Mouse (Mus musculus) forebrain, embryonic 15.5 days (tissue): ENCODE data around the gene AC109138.7. TPM values are rescaled to one million over a fixed set of nuclear protein-coding genes. Genes with fewer than 3 reads are reported as not detected.

Experiments
- ATAC-seq: fragments of 200-750 bp; cut with Nextera tagmentation; replicated peaks from 2 replicates; pipeline ENCODE4 v1.8.0; 2017; ENCODE audit warnings: mild to moderate bottlenecking, moderate TSS enrichment, moderate library complexity
- H3K27ac ChIP-seq: fragments of 300-500 bp; sonication (generic); replicated peaks from 2 replicates; pipeline ENCODE4 v1.5.1; 2015; ENCODE audit warnings: mild to moderate bottlenecking, inconsistent platforms
- H3K27me3 ChIP-seq: fragments of 300-500 bp; sonication (generic); 2 replicates; pipeline ENCODE4 v1.6.1; 2015; ENCODE audit warnings: inconsistent platforms
- H3K36me3 ChIP-seq: fragments of 300-500 bp; sonication (generic); 2 replicates; pipeline ENCODE4 v1.6.1; 2015; ENCODE audit warnings: mild to moderate bottlenecking, inconsistent platforms
- H3K4me1 ChIP-seq: fragments of 300-500 bp; sonication (generic); 2 replicates; pipeline ENCODE4 v1.6.1; 2015; ENCODE audit warnings: inconsistent platforms
- H3K4me2 ChIP-seq: fragments of 300-500 bp; sonication (generic); replicated peaks from 2 replicates; pipeline ENCODE4 v1.6.1; 2015; ENCODE audit warnings: mild to moderate bottlenecking, inconsistent platforms
- H3K4me3 ChIP-seq: fragments of 300-500 bp; sonication (generic); 2 replicates; pipeline ENCODE4 v1.5.1; 2015; ENCODE audit warnings: mild to moderate bottlenecking, inconsistent platforms
- H3K9ac ChIP-seq: fragments of 300-500 bp; sonication (generic); replicated peaks from 2 replicates; pipeline ENCODE4 v1.6.1; 2015; ENCODE audit warnings: mild to moderate bottlenecking, inconsistent platforms
- H3K9me3 ChIP-seq: fragments of 300-500 bp; sonication (generic); 2 replicates; pipeline ENCODE4 v1.6.1; 2016; ENCODE audit warnings: inconsistent platforms
- WGBS: fragments of 180-500 bp; shearing (Covaris S2); methylation state at CpG from one replicate; pipeline ENCODE4 v1.1.7; 2015; ENCODE audit warnings: mixed read lengths; 5-methylcytosine and 5-hydroxymethylcytosine counted together
- polyA plus RNA-seq: library from polyadenylated mRNA; unstranded; fragments of >200 nt; fragmentation: Nextera tagmentation; extraction: Ambion mirVana; gene quantifications from 2 replicates; pipeline ENCODE4 v1.2.1, GENCODE M21; 2015

AC109138.7 gene
- polyA plus RNA-seq, 1 experiment from 2014 or later = not detected

GRCm38 (mm10) chr19:4181892-4182291 is 32.3 kb upstream of the AC109138.7 start:
- WGBS = 49% methylated on average over 3 of the region's 3 CpGs
- Histone ChIP-seq H3K9me3 (no peaks in the 10 kb centered on the region), H3K36me3 (no peaks in the 10 kb centered on the region), H3K4me2 (no peak overlapping the region), H3K27me3 (no peaks in the 10 kb centered on the region), H3K4me1 (peaks cover 8% of the 10 kb centered on the region), H3K9ac (no peak overlapping the region), H3K27ac (no peak overlapping the region), H3K4me3 (no peak overlapping the region)
- peak; percentile 57; the same call in 1 of the 2 replicates for ATAC-seq

GRCm38 (mm10) chr19:4183689-4184088 is 30.5 kb upstream of the AC109138.7 start:
- 68% methylated on average over 2 of the region's 2 CpGs for WGBS
- no peak for ATAC-seq

GRCm38 (mm10) chr19:4184976-4185975 is 28.9 kb upstream of the AC109138.7 start:
- WGBS = 66% methylated on average over 15 of the region's 15 CpGs
- H3K36me3 ChIP-seq = no peaks in the 10 kb centered on the region
- no peaks in the 10 kb centered on the region for H3K9me3 ChIP-seq
- no peak overlapping the region for H3K4me2 ChIP-seq
- peaks cover 8% of the 10 kb centered on the region for H3K4me1 ChIP-seq
- no peak overlapping the region for H3K4me3 ChIP-seq
- no peaks in the 10 kb centered on the region for H3K27me3 ChIP-seq
- ATAC-seq = no peak
- H3K27ac ChIP-seq = no peak overlapping the region
- no peak overlapping the region for H3K9ac ChIP-seq

More at GRCm38 (mm10) chr19:4183689-4184088, 30.5 kb upstream of the AC109138.7 start:
- Histone ChIP-seq H3K4me2 (no peak overlapping the region), H3K4me3 (no peak overlapping the region), H3K36me3 (no peaks in the 10 kb centered on the region), H3K4me1 (peaks cover 8% of the 10 kb centered on the region), H3K9me3 (no peaks in the 10 kb centered on the region), H3K27me3 (no peaks in the 10 kb centered on the region), H3K9ac (no peak overlapping the region), H3K27ac (no peak overlapping the region)

GRCm38 (mm10) chr19:4187303-4187702 is 26.9 kb upstream of the AC109138.7 start:
- H3K4me1 ChIP-seq = 0 out of 2 replicates have a peak, but pooled peaks cover 3% of the 10 kb centered on the region
- ATAC-seq = no peak
- H3K4me2 ChIP-seq = no peak overlapping the region
- no peaks in the 10 kb centered on the region for H3K36me3 ChIP-seq
- H3K4me3 ChIP-seq = no peak overlapping the region
- no peak overlapping the region for H3K27ac ChIP-seq
- no peak overlapping the region for H3K9ac ChIP-seq
- no peaks in the 10 kb centered on the region for H3K9me3 ChIP-seq
- 71% methylated on average over 3 of the region's 3 CpGs for WGBS
- no peaks in the 10 kb centered on the region for H3K27me3 ChIP-seq

GRCm38 (mm10) chr19:4189051-4189620 is 25.0 kb upstream of the AC109138.7 start:
- Histone ChIP-seq H3K9me3 (no peaks in the 10 kb centered on the region), H3K36me3 (peaks cover 10% of the 10 kb centered on the region), H3K27me3 (no peaks in the 10 kb centered on the region), H3K4me3 (no peak overlapping the region), H3K27ac (no peak overlapping the region), H3K9ac (no peak overlapping the region), H3K4me1 (peaks cover 20% of the 10 kb centered on the region), H3K4me2 (no peak overlapping the region)
- ATAC-seq = no peak
- WGBS = 92% methylated on average over 12 of the region's 12 CpGs

- Histone ChIP-seq H3K27ac (peak within 1 kb of the TSS; percentile 88), H3K4me3 (peak within 1 kb of the TSS; percentile 95), H3K9ac (peak within 1 kb of the TSS; percentile 98), H3K27me3 (no peaks in the 10 kb centered on the region), H3K4me2 (peak within 1 kb of the TSS; percentile 87), H3K9me3 (no peaks in the 10 kb centered on the region), H3K36me3 (peaks cover 27% of the 10 kb centered on the region), H3K4me1 (peaks cover 35% of the 10 kb centered on the region)
- ATAC-seq = no peak
- WGBS = 74% methylated on average over 4 of the region's 4 CpGs
Measured at GRCm38 (mm10) chr19:4190831-4191334, 23.3 kb upstream of the AC109138.7 start, which contains the start of gene Tbc1d10c. TSS of gene Tbc1d10c (minus strand) at chr19:4191284.

GRCm38 (mm10) chr19:4191528-4192250 is 22.5 kb upstream of the AC109138.7 start, which contains the start of gene Ppp1ca:
TSS of gene Ppp1ca (plus strand) at chr19:4192065.
- H3K4me3 ChIP-seq = peak within 1 kb of the TSS; percentile 95
- H3K4me2 ChIP-seq = peak within 1 kb of the TSS; percentile 87
- peak within 1 kb of the TSS; percentile 88 for H3K27ac ChIP-seq
- peaks cover 36% of the 10 kb centered on the region for H3K36me3 ChIP-seq
- H3K9me3 ChIP-seq = no peaks in the 10 kb centered on the region
- 9% methylated on average over 35 of the region's 47 CpGs for WGBS
- H3K27me3 ChIP-seq = no peaks in the 10 kb centered on the region
- peak within 1 kb of the TSS; percentile 98 for H3K9ac ChIP-seq
- peaks cover 38% of the 10 kb centered on the region for H3K4me1 ChIP-seq
- peak; percentile 87 for ATAC-seq

- under 1% methylated on average over 51 of the region's 52 CpGs for WGBS
- Histone ChIP-seq H3K36me3 (peaks cover 41% of the 10 kb centered on the region), H3K9me3 (no peaks in the 10 kb centered on the region), H3K9ac (peak overlapping the region; percentile 98), H3K4me1 (peaks cover 38% of the 10 kb centered on the region), H3K4me2 (peak overlapping the region; percentile 87), H3K27me3 (no peaks in the 10 kb centered on the region), H3K4me3 (peak overlapping the region; percentile 95), H3K27ac (peak overlapping the region; percentile 88)
- ATAC-seq = peak; percentile 12
Measured at GRCm38 (mm10) chr19:4192251-4192985, 21.7 kb upstream of the AC109138.7 start.

GRCm38 (mm10) chr19:4193129-4193528 is 21.0 kb upstream of the AC109138.7 start:
- Histone ChIP-seq H3K9me3 (no peaks in the 10 kb centered on the region), H3K36me3 (peaks cover 41% of the 10 kb centered on the region), H3K4me1 (peaks cover 38% of the 10 kb centered on the region), H3K9ac (peak overlapping the region; percentile 98), H3K4me3 (peak overlapping the region; percentile 95), H3K27ac (no peak overlapping the region), H3K27me3 (no peaks in the 10 kb centered on the region), H3K4me2 (peak overlapping the region; percentile 87)
- no peak for ATAC-seq
- 57% methylated on average over 6 of the region's 6 CpGs for WGBS

GRCm38 (mm10) chr19:4194021-4194724 is 20.0 kb upstream of the AC109138.7 start:
- Histone ChIP-seq H3K4me2 (no peak overlapping the region), H3K27ac (0 out of 2 replicates have a peak overlapping the region, but pooled peaks have one; percentile 6), H3K9ac (no peak overlapping the region), H3K9me3 (no peaks in the 10 kb centered on the region), H3K4me3 (no peak overlapping the region), H3K4me1 (peaks cover 38% of the 10 kb centered on the region), H3K36me3 (peaks cover 44% of the 10 kb centered on the region), H3K27me3 (no peaks in the 10 kb centered on the region)
- 91% methylated on average over 8 of the region's 8 CpGs for WGBS
- ATAC-seq = no peak
